Mouse (Mus musculus) T-helper 17 cell (primary cell): ENCODE data around the gene Gm5538.

Experiments used
- in situ Hi-C, 2 experiments: fragments of 300-600 bp; cut with MboI, MseI; formaldehyde crosslinking; loops; 1 replicate in 1 of 2; 2 replicates in 1 of 2; pipeline ENCODE4 v1.15.1; 2025; ENCODE audit warnings: high pct_unique_total_duplicates in 2 of 2

Gm5538 gene

GRCm38 (mm10) chr3:59729490-59729889 is at the start of gene Gm5538:
Gm5538 (plus strand) TSS chr3:59729790.
- in situ Hi-C loops = no loop called here

GRCm38 (mm10) chr3:59697391-59697790 is 32.2 kb upstream of the Gm5538 start:
- in situ Hi-C loops = no loop called here

DNA sequence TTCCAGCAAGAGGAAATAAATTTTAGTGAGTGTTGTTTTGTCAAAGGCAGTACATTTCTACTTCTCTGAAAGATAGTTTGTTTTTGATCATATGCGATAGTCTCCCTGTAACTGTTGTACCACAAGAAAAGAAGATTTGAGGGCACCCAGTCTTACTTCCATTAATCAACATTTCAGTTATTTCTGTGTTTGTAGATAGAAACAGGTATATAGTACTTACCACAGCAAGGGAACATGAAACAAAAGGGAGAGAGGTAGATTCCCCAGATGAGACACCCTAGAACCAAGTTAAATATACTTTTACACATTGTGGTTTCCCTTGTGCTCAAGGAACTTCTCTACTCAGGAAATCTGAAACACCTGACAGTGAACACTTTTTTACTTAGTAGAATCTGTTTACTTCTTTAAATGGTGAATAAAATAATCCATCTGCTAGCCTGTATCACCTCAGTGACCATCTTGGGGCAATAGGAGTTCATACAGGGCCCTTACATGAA is 26.9 kb upstream of the Gm5538 start:
- in situ Hi-C loops = no loop called here

- in situ Hi-C loops = loop anchor here (5.0 to 10.0 kb wide), 4 partner anchors 415 to 663 kb away; no protein-coding TSS in a partner anchor
Observed at GRCm38 (mm10) chr3:59739866-59740265, 10.3 kb downstream of the Gm5538 start.

DNA sequence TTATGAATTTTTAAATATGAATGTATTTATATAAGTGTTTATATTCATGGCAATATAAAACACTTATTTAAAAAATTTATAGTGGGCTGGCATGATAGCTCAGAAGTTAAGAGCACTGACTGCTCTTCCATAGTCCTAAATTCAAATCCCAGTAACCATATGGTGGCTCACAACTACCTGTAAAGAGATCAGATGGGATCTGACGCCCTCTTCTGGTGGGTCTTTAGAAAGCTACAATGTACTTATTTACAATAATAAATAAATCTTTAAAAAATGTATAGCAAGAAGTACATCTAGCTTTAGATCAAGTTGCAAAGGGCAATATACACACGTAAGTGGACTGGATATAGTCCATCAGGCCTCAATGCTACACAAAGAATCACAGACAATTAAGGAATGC is 14.6 kb downstream of the Gm5538 start:
- in situ Hi-C loops = loop anchor here (5.0 to 10.0 kb wide), 4 partner anchors 419 to 667 kb away; no protein-coding TSS in a partner anchor
